ENCODE assay signal across 8 mouse cellular contexts in the genomic region with DNA sequence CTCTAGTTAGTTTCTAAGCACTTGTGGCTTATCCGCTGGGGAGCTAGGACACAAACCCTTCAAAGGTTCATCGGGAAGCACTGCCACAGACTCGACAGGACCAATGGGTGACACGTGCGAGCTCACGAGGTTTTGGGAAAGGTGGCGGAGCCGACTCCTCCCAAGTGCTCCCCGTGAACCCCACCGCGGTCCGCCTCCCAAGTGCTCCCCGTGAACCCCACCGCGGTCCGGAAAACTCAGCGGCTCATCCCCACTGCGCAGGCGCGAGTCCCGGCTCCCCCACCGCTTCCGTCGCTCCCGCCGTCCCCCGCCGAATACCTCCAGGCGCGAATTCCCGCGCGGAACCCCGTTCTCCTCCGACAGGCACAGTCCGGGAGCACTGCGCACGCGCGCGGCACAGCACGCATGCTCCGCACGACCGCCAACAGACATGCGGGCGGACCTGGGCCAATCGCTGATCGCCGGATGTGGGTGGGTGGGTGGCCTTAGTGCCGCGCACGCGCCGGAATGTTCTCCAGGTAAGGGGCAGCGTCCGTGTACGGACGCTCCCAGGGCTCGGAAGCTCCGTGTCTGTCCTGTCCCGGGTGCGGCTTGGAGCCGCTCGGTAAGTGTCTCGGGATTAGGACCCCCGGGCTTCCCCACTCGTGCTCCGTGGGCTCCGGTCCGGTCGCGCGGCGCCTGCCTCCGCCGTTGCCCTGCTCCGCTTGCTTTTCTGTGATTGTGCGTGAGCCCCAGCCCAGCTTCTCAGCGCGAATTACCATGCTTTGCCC. TPM values are rescaled to one million over a fixed set of nuclear protein-coding genes. Genes with fewer than 3 reads are reported as not detected.
DNase-seq lines count a peak whose midpoint lies in the region; ATAC-seq and TF ChIP-seq lines count a peak whose summit lies in the region.

A gene (minus strand): TSS at position 403 of the 770 bp plus-strand sequence.
A gene (plus strand): TSS at position 488 of the 770 bp plus-strand sequence.

- peak; percentile 99 for ATAC-seq in embryonic facial prominence, embryonic 13.5 days (ENCODE audit: insufficient number of reproducible peaks, insufficient read depth, low FRiP score, low TSS enrichment, low read depth)
- ATAC-seq in limb, embryonic 12.5 days (ENCODE audit: insufficient number of reproducible peaks, insufficient read depth, low FRiP score, low TSS enrichment, low read depth), result peak; percentile 100
- ATAC-seq in midbrain, embryonic 15.5 days (replicated peaks), result peak; percentile 99

- no peak for TF ChIP-seq POLR2A in kidney, adult 2 months (IDR thresholded peaks at IDR 0.05; ENCODE audit: low read depth, low read length)
- TF ChIP-seq POLR2A in spleen, adult 2 months (IDR thresholded peaks at IDR 0.05; ENCODE audit: low read depth, low read length), result no peak; the same call in 1 of the 2 replicates

- H3K36me3 ChIP-seq in embryonic facial prominence, embryonic 13.5 days, result peaks cover 48% of the 10 kb centered on the region
- peaks cover 3% of the 10 kb centered on the region; the same call in 1 of the 2 replicates for H3K36me3 ChIP-seq in kidney, adult 2 months (ENCODE audit: control insufficient read depth, insufficient read depth, low read length)
- H3K36me3 ChIP-seq in limb, embryonic 12.5 days, result peaks cover 56% of the 10 kb centered on the region
- peaks cover 22% of the 10 kb centered on the region; the same call in 1 of the 2 replicates for H3K36me3 ChIP-seq in midbrain, embryonic 15.5 days (replicated peaks)
- H3K36me3 ChIP-seq in spleen, adult 2 months (ENCODE audit: control insufficient read depth, insufficient read depth, low read length), result peaks cover 6% of the 10 kb centered on the region

- peak within 1 kb of the TSS; percentile 89 for H3K4me2 ChIP-seq in embryonic facial prominence, embryonic 13.5 days
- H3K4me2 ChIP-seq in limb, embryonic 12.5 days, result peak within 1 kb of the TSS; percentile 87
- H3K4me2 ChIP-seq in midbrain, embryonic 15.5 days, result peak within 1 kb of the TSS; percentile 82

- H3K27ac ChIP-seq in embryonic facial prominence, embryonic 13.5 days, result peak within 1 kb of the TSS; percentile 84
- peak within 1 kb of the TSS; percentile 64 for H3K27ac ChIP-seq in kidney, adult 2 months (ENCODE audit: insufficient read depth, low read depth, low read length)
- peak within 1 kb of the TSS; percentile 78 for H3K27ac ChIP-seq in limb, embryonic 12.5 days
- H3K27ac ChIP-seq in midbrain, embryonic 15.5 days, result peak within 1 kb of the TSS; percentile 80
- H3K27ac ChIP-seq in spleen, adult 2 months (ENCODE audit: insufficient read depth, low read length), result peak within 1 kb of the TSS; percentile 19

- under 1% methylated on average over 81 of the region's 81 CpGs for WGBS in embryonic facial prominence, embryonic 13.5 days
- WGBS in kidney, adult 2 months, result under 1% methylated on average over 81 of the region's 81 CpGs
- WGBS in limb, embryonic 12.5 days, result under 1% methylated on average over 81 of the region's 81 CpGs
- WGBS in midbrain, embryonic 15.5 days, result under 1% methylated on average over 80 of the region's 81 CpGs
- under 1% methylated on average over 81 of the region's 81 CpGs for WGBS in spleen, adult 2 months

- H3K9ac ChIP-seq in embryonic facial prominence, embryonic 13.5 days, result peak within 1 kb of the TSS; percentile 85
- peak within 1 kb of the TSS; percentile 79 for H3K9ac ChIP-seq in limb, embryonic 12.5 days (replicated peaks)
- peak within 1 kb of the TSS; percentile 68 for H3K9ac ChIP-seq in midbrain, embryonic 15.5 days

- DNase-seq in 3134 (ENCODE audit: extremely low read depth, insufficient read length, low spot score), result peak; percentile 95
- DNase-seq in adrenal gland, postnatal 36 days, result peak; percentile 99 to 100
- DNase-seq in heart, adult 18-20 months, result peak; percentile 97 to 98
- DNase-seq in kidney, adult 2 months, result peak; percentile 99
- peak; percentile 75 to 93 for DNase-seq in spleen, adult 2 months (ENCODE audit: low read depth in 1 of 2, low spot score in 2 of 2)

- H3K4me3 ChIP-seq in embryonic facial prominence, embryonic 13.5 days, result peak within 1 kb of the TSS; percentile 80
- peak within 1 kb of the TSS; percentile 76 for H3K4me3 ChIP-seq in kidney, adult 2 months (ENCODE audit: insufficient read depth, low read depth, low read length)
- H3K4me3 ChIP-seq in limb, embryonic 12.5 days (replicated peaks), result peak within 1 kb of the TSS; percentile 77
- H3K4me3 ChIP-seq in midbrain, embryonic 15.5 days, result peak within 1 kb of the TSS; percentile 74
- H3K4me3 ChIP-seq in spleen, adult 2 months (ENCODE audit: extremely low read depth, insufficient read depth, insufficient read length), result peak within 1 kb of the TSS; percentile 75

- H3K9me3 ChIP-seq in embryonic facial prominence, embryonic 13.5 days, result no peaks in the 10 kb centered on the region
- H3K9me3 ChIP-seq in limb, embryonic 12.5 days, result no peaks in the 10 kb centered on the region
- no peaks in the 10 kb centered on the region for H3K9me3 ChIP-seq in midbrain, embryonic 15.5 days

- peaks cover 15% of the 10 kb centered on the region for H3K4me1 ChIP-seq in embryonic facial prominence, embryonic 13.5 days
- peaks cover 3% of the 10 kb centered on the region; the same call in 1 of the 2 replicates for H3K4me1 ChIP-seq in kidney, adult 2 months (ENCODE audit: control insufficient read depth, insufficient read depth, low read length)
- peaks cover 14% of the 10 kb centered on the region for H3K4me1 ChIP-seq in limb, embryonic 12.5 days (replicated peaks)
- H3K4me1 ChIP-seq in midbrain, embryonic 15.5 days, result peaks cover 22% of the 10 kb centered on the region
- peaks cover 2% of the 10 kb centered on the region; the same call in 1 of the 2 replicates for H3K4me1 ChIP-seq in spleen, adult 2 months (ENCODE audit: control insufficient read depth, insufficient read depth, insufficient read length)

- TF ChIP-seq CTCF in kidney, adult 2 months (conservative IDR thresholded peaks at IDR 0.05; ENCODE audit: insufficient read depth, insufficient read length, low read depth, low read length), result no peak
- TF ChIP-seq CTCF in spleen, adult 2 months (IDR thresholded peaks at IDR 0.05; ENCODE audit: extremely low read depth, insufficient read depth, insufficient read length, insufficient replicate concordance), result no peak

- no peaks in the 10 kb centered on the region for H3K27me3 ChIP-seq in embryonic facial prominence, embryonic 13.5 days
- H3K27me3 ChIP-seq in kidney, adult 2 months (replicated peaks; ENCODE audit: control insufficient read depth, insufficient read depth, low read length), result no peaks in the 10 kb centered on the region
- no peaks in the 10 kb centered on the region for H3K27me3 ChIP-seq in limb, embryonic 12.5 days
- H3K27me3 ChIP-seq in midbrain, embryonic 15.5 days (replicated peaks), result no peaks in the 10 kb centered on the region
- H3K27me3 ChIP-seq in spleen, adult 2 months (ENCODE audit: control insufficient read depth, insufficient read depth, low read length), result no peaks in the 10 kb centered on the region

RNA-seq across cellular contexts. Expression of the first gene that starts in this region (rescaled TPM):
- total RNA-seq in adrenal gland, postnatal 36 days (2021), result 10 to 100 TPM; 19.6 to 24.7 TPM
- 17.8 and 18.8 TPM in 2 replicates for polyA plus RNA-seq in embryonic facial prominence, embryonic 13.5 days (2015; fragmentation: Nextera tagmentation; extraction: Ambion mirVana)
- 10 to 100 TPM; 16.3 to 19.7 TPM for total RNA-seq in heart, adult 18-20 months (2021)
- 10.2 and 11.3 TPM in 2 replicates for polyA plus RNA-seq in kidney, adult 2 months (2012; rRNA removed)
- 20.9 and 22.7 TPM in 2 replicates for polyA plus RNA-seq in limb, embryonic 12.5 days (2016; fragmentation: Nextera tagmentation; extraction: Ambion mirVana)
- polyA plus RNA-seq in midbrain, embryonic 15.5 days (2015; fragmentation: Nextera tagmentation; extraction: Ambion mirVana), result 12.9 and 14.4 TPM in 2 replicates
- polyA plus RNA-seq in spleen, adult 2 months (2012; rRNA removed), result 7.7 TPM in 2 replicates

RNA-seq across cellular contexts. Expression of the second gene that starts in this region (rescaled TPM):
- total RNA-seq in adrenal gland, postnatal 36 days (2021), result 10 to 100 TPM; 16.0 to 17.1 TPM
- 37.3 and 37.4 TPM in 2 replicates for polyA plus RNA-seq in embryonic facial prominence, embryonic 13.5 days (2015; fragmentation: Nextera tagmentation; extraction: Ambion mirVana)
- total RNA-seq in heart, adult 18-20 months (2021), result 10 to 100 TPM; 11.4 to 11.6 TPM
- polyA plus RNA-seq in kidney, adult 2 months (2012; rRNA removed), result 10.5 and 13.0 TPM in 2 replicates
- 44.5 TPM in 2 replicates for polyA plus RNA-seq in limb, embryonic 12.5 days (2016; fragmentation: Nextera tagmentation; extraction: Ambion mirVana)
- polyA plus RNA-seq in midbrain, embryonic 15.5 days (2015; fragmentation: Nextera tagmentation; extraction: Ambion mirVana), result 22.8 and 23.8 TPM in 2 replicates
- 5.5 and 11.2 TPM in 2 replicates for polyA plus RNA-seq in spleen, adult 2 months (2012; rRNA removed)

Comparison
In these comparisons a context has a peak if more than half of its experiments do, and no peak if none do; other contexts are left out.
1. Peak in every context shown above with its lines: DNase-seq, ATAC-seq, H3K4me3 ChIP-seq and H3K27ac ChIP-seq.
2. H3K27ac ChIP-seq: peak in every context shown above with its lines; median percentile 84 in embryonic facial prominence, embryonic 13.5 days; 80 in midbrain, embryonic 15.5 days; 78 in limb, embryonic 12.5 days; 64 in kidney, adult 2 months; 19 in spleen, adult 2 months.